Comparison of ENCODE assay signal across 22 mouse cellular contexts in the genomic region with DNA sequence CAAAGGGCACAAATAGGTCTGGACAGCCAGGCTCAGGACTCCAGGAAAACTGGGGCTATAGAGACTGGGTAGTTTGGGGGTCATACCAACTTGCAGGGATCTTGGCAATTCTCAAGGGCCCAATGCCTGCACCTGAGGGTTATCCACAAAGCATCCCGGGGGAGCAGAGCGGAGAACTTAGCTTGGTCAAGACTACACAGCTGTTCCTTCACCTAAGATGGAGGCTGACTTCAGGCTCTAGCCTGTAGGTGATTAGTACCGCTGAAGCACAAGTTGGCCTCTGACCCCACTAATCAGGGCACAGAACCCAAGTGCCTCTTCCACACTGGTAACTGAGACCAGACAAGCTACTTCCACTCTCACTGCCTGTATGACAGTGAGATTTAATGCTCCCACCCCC. TPM values are rescaled to one million over a fixed set of nuclear protein-coding genes. Genes with fewer than 3 reads are reported as not detected.
DNase-seq lines count a peak whose midpoint lies in the region; ATAC-seq lines count a peak whose summit lies in the region.
"Had no signal": no experiment of that assay in that cellular context is flagged by ENCODE, and none has a peak within 500 bp of the region (broad histone marks: within the 10 kb centered on the region; RNA-seq: fewer than 3 reads in every experiment).

No protein-coding gene starts in this region.

- H3K4me3 ChIP-seq in kidney, embryonic 15.5 days (replicated peaks), result no peak overlapping the region
- H3K4me3 ChIP-seq in embryonic facial prominence, embryonic 14.5 days (ENCODE audit: low read depth, low read length), result no peak overlapping the region
- H3K4me3 ChIP-seq: erythroblast, embryonic 14.5 days; heart, embryonic 12.5 days; liver, embryonic 15.5 days had no signal

- no peaks in the 10 kb centered on the region for H3K9me3 ChIP-seq in kidney, embryonic 15.5 days (replicated peaks)
- H3K9me3 ChIP-seq in embryonic facial prominence, embryonic 14.5 days (ENCODE audit: control insufficient read depth, low read length), result no peaks in the 10 kb centered on the region
- H3K9me3 ChIP-seq: heart, embryonic 12.5 days; liver, embryonic 15.5 days had no signal

- ATAC-seq in kidney, embryonic 15.5 days (replicated peaks; ENCODE audit: low FRiP score), result 0 out of 2 replicates have a peak, but pooled peaks have one; percentile 3
- no peak for ATAC-seq in embryonic facial prominence, embryonic 14.5 days (ENCODE audit: low read depth)
- ATAC-seq in monocyte, adult 5-6 weeks (replicated peaks; ENCODE audit: insufficient number of reproducible peaks, low FRiP score, low TSS enrichment, poor library complexity, severe bottlenecking), result no peak
- ATAC-seq: forebrain, embryonic 16.5 days; hindbrain, embryonic 16.5 days had no signal

- H3K4me2 ChIP-seq in kidney, embryonic 15.5 days, result no peak overlapping the region
- peak overlapping the region; percentile 40 for H3K4me2 ChIP-seq in embryonic facial prominence, embryonic 14.5 days (ENCODE audit: low read depth, low read length)
- H3K4me2 ChIP-seq: liver, embryonic 15.5 days had no signal

- no peaks in the 10 kb centered on the region for H3K36me3 ChIP-seq in kidney, embryonic 15.5 days
- H3K36me3 ChIP-seq in embryonic facial prominence, embryonic 14.5 days (ENCODE audit: control insufficient read depth, insufficient read depth, low read length), result no peaks in the 10 kb centered on the region
- H3K36me3 ChIP-seq: heart, embryonic 12.5 days; liver, embryonic 15.5 days had no signal

- peak overlapping the region; percentile 37; the same call in 1 of the 2 replicates for H3K27ac ChIP-seq in kidney, embryonic 15.5 days
- H3K27ac ChIP-seq in embryonic facial prominence, embryonic 14.5 days (replicated peaks; ENCODE audit: low read depth, low read length), result peak overlapping the region; percentile 36; the same call in 1 of the 2 replicates
- H3K27ac ChIP-seq: liver, embryonic 15.5 days had no signal

- DNase-seq in kidney, postnatal 14 days, result no peak
- peak; percentile 76 for DNase-seq in embryo, embryonic 10 days (ENCODE audit: low spot score)
- peak; percentile 64 for DNase-seq in embryo, embryonic 10.5 days (ENCODE audit: low spot score)
- DNase-seq in embryonic facial prominence, embryonic 14.5 days (ENCODE audit: low spot score), result no peak
- no peak for DNase-seq in ovary, postnatal 10 days (ENCODE audit: low spot score)
- no peak for DNase-seq in urinary bladder, postnatal 4 days (ENCODE audit: low spot score in 2 of 2)
- DNase-seq: adrenal gland, adult 2 months; cerebellum, adult 2 months; gastrocnemius, adult 2 months; heart, postnatal 36 days; kidney, postnatal 10 days; lung, postnatal 36 days; right cerebral cortex, postnatal 25 days; thymus, adult 18-20 months had no signal

- H3K4me1 ChIP-seq in kidney, embryonic 15.5 days, result peaks cover 25% of the 10 kb centered on the region
- H3K4me1 ChIP-seq in embryonic facial prominence, embryonic 14.5 days (ENCODE audit: control insufficient read depth, insufficient read depth, low read length), result peaks cover 28% of the 10 kb centered on the region

- H3K27me3 ChIP-seq in kidney, embryonic 15.5 days, result peaks cover 8% of the 10 kb centered on the region; the same call in 1 of the 2 replicates
- H3K27me3 ChIP-seq in embryonic facial prominence, embryonic 14.5 days (replicated peaks; ENCODE audit: control insufficient read depth, insufficient read depth, low read length), result no peaks in the 10 kb centered on the region

- no peak overlapping the region for H3K9ac ChIP-seq in kidney, embryonic 15.5 days
- no peak overlapping the region for H3K9ac ChIP-seq in embryonic facial prominence, embryonic 14.5 days (ENCODE audit: low read depth, low read length)
- H3K9ac ChIP-seq: heart, embryonic 12.5 days; liver, embryonic 15.5 days had no signal

- WGBS in kidney, embryonic 15.5 days, result 57% methylated on average over 3 of the region's 3 CpGs
- 39% methylated on average over 3 of the region's 3 CpGs for WGBS in embryonic facial prominence, embryonic 14.5 days

RNA-seq across cellular contexts. Expression of a gene that starts 18.6 kb away (rescaled TPM):
- polyA plus RNA-seq in kidney, embryonic 15.5 days (2015; fragmentation: Nextera tagmentation; extraction: Ambion mirVana), result 175 and 225 TPM in 2 replicates
- polyA plus RNA-seq in embryonic facial prominence, embryonic 14.5 days (2014; fragmentation: Nextera tagmentation; extraction: Ambion mirVana), result 605 and 677 TPM in 2 replicates
- not detected in 3 replicates for total RNA-seq in monocyte, adult 5-6 weeks (2017)
- total RNA-seq: megakaryocyte-erythroid progenitor cell, adult 5-6 weeks had no signal
- polyA plus RNA-seq: erythroblast, embryonic 14.5 days had no signal

RNA-seq across cellular contexts. Expression of a gene that starts 56.8 kb away (rescaled TPM):
- 3.1 and 3.5 TPM in 2 replicates for polyA plus RNA-seq in kidney, embryonic 15.5 days (2015; fragmentation: Nextera tagmentation; extraction: Ambion mirVana)
- polyA plus RNA-seq in embryonic facial prominence, embryonic 14.5 days (2014; fragmentation: Nextera tagmentation; extraction: Ambion mirVana), result 6.8 and 8.0 TPM in 2 replicates
- total RNA-seq in monocyte, adult 5-6 weeks (2017), result 53.4 to 73.6 TPM (median 59.8 TPM) in 3 replicates
- polyA plus RNA-seq: erythroblast, embryonic 14.5 days had no signal

Comparison
In these comparisons a context has a peak if more than half of its experiments do, and no peak if none do; other contexts are left out.
1. DNase-seq: peak in embryo, embryonic 10 days (single experiment) and embryo, embryonic 10.5 days (single experiment); none in kidney, postnatal 14 days (single experiment), embryonic facial prominence, embryonic 14.5 days (single experiment), ovary, postnatal 10 days (single experiment) and urinary bladder, postnatal 4 days (0 of 2).